Mouse (Mus musculus): ENCODE data around the gene Slc37a2. TPM values are rescaled to one million over a fixed set of nuclear protein-coding genes. Genes with fewer than 3 reads are reported as not detected.

The Slc37a2 gene
- total and polyA plus RNA-seq, 3 experiments = 8.9 to 14.5 (median 13.0) TPM

- Histone ChIP-seq H3K27ac (ENCODE audit: insufficient read depth, low read depth) (no peak overlapping the region), H3K4me3 (replicated peaks in 1 of 3; ENCODE audit: low read depth in 2 of 3, low read length in 2 of 3, poor library complexity in 1 of 3) (no peak overlapping the region), H3K4me2 (ENCODE audit: insufficient read depth, low read depth, poor library complexity, severe bottlenecking) (no peak overlapping the region), H3K27me3 (replicated peaks) (no peaks in the 10 kb centered on the region), H3K36me3 (replicated peaks in 1 of 2; ENCODE audit: control insufficient read depth in 1 of 2, insufficient read depth in 1 of 2, low read length in 1 of 2) (peaks cover 40 to 98% of the 10 kb centered on the region in 2 experiments), H3K9me3 (replicated peaks; ENCODE audit: low read length) (no peaks in the 10 kb centered on the region), H3K9ac (ENCODE audit: insufficient read depth, low read depth) (no peak overlapping the region), H3K4me1 (ENCODE audit: control insufficient read depth in 1 of 2, insufficient read depth in 2 of 2) (peaks cover 0 to 37% of the 10 kb centered on the region in 2 experiments; a peak in 2 of 4 replicates), H3K79me2 (replicated peaks; ENCODE audit: control insufficient read depth, extremely low read depth, insufficient read depth, poor library complexity, severe bottlenecking) (no peaks in the 10 kb centered on the region)
- dilution Hi-C loops (cut with MboI; ENCODE audit: extremely low pct_ligation_motif_present, extremely low pct_unique_long_range_greater_than_20kb, low sequenced_read_pairs) = no loop called here
- no peak for DNase-seq (ENCODE audit: extremely low read depth)
- no peak for TF ChIP-seq ZC3H11A (IDR thresholded peaks at IDR 0.05; ENCODE audit: low read depth, low read length)
- no peak for TF ChIP-seq MYC (IDR thresholded peaks at IDR 0.05; ENCODE audit: low read depth, low read length)
- TF ChIP-seq MEF2A (IDR thresholded peaks at IDR 0.05; ENCODE audit: borderline replicate concordance, low read depth, low read length) = no peak
- TF ChIP-seq KAT2A (IDR thresholded peaks at IDR 0.05; ENCODE audit: insufficient replicate concordance, low read length) = no peak
- TF ChIP-seq CTCF (conservative IDR thresholded peaks at IDR 0.05 in 1 of 2, IDR thresholded peaks at IDR 0.05 in 1 of 2; ENCODE audit: low read depth in 2 of 2, low read length in 2 of 2) = no peak
- no peak for TF ChIP-seq ELF1 (IDR thresholded peaks at IDR 0.05; ENCODE audit: low read depth, low read length)
- TF ChIP-seq CHD1 (IDR thresholded peaks at IDR 0.05; ENCODE audit: low read depth, low read length) = no peak
- TF ChIP-seq MAX (IDR thresholded peaks at IDR 0.05; ENCODE audit: low read length) = no peak
- TF ChIP-seq MAZ (IDR thresholded peaks at IDR 0.05; ENCODE audit: low read depth, low read length) = no peak
- TF ChIP-seq POLR2AphosphoS2 (IDR thresholded peaks at IDR 0.05; ENCODE audit: low read depth, low read length) = no peak
- no peak for TF ChIP-seq PAX5 (IDR thresholded peaks at IDR 0.05; ENCODE audit: low read length)
- TF ChIP-seq ZNF384 (IDR thresholded peaks at IDR 0.05; ENCODE audit: low read depth, low read length) = no peak
- TF ChIP-seq MXI1 (IDR thresholded peaks at IDR 0.05; ENCODE audit: low read depth, low read length) = no peak
- in situ Hi-C loops (cut with MboI; ENCODE audit: low pct_ligation_motif_present, low pct_unique_long_range_greater_than_20kb, low sequenced_read_pairs) = no loop called here
These were observed 23.0 kb downstream of the Slc37a2 start for GRCm38 (mm10) chr9:37232201-37233195.

GRCm38 (mm10) chr9:37230486-37231195 is 24.9 kb downstream of the Slc37a2 start:
- in situ Hi-C loops (cut with MboI; ENCODE audit: low pct_ligation_motif_present, low pct_unique_long_range_greater_than_20kb, low sequenced_read_pairs) = no loop called here
- TF ChIP-seq MAX (IDR thresholded peaks at IDR 0.05; ENCODE audit: low read length) = no peak
- Histone ChIP-seq H3K4me1 (ENCODE audit: control insufficient read depth in 1 of 2, insufficient read depth in 2 of 2) (peaks cover 0 to 19% of the 10 kb centered on the region in 2 experiments; a peak in 2 of 4 replicates), H3K36me3 (replicated peaks in 1 of 2; ENCODE audit: control insufficient read depth in 1 of 2, insufficient read depth in 1 of 2, low read length in 1 of 2) (peaks cover 27 to 80% of the 10 kb centered on the region in 2 experiments), H3K9me3 (replicated peaks; ENCODE audit: low read length) (no peaks in the 10 kb centered on the region), H3K27ac (ENCODE audit: insufficient read depth, low read depth) (no peak overlapping the region), H3K4me2 (ENCODE audit: insufficient read depth, low read depth, poor library complexity, severe bottlenecking) (no peak overlapping the region), H3K27me3 (replicated peaks) (no peaks in the 10 kb centered on the region), H3K9ac (ENCODE audit: insufficient read depth, low read depth) (no peak overlapping the region), H3K79me2 (replicated peaks; ENCODE audit: control insufficient read depth, extremely low read depth, insufficient read depth, poor library complexity, severe bottlenecking) (no peaks in the 10 kb centered on the region), H3K4me3 (replicated peaks in 1 of 3; ENCODE audit: low read depth in 2 of 3, low read length in 2 of 3, poor library complexity in 1 of 3) (no peak overlapping the region)
- no peak for DNase-seq (ENCODE audit: extremely low read depth)
- dilution Hi-C loops (cut with MboI; ENCODE audit: extremely low pct_ligation_motif_present, extremely low pct_unique_long_range_greater_than_20kb, low sequenced_read_pairs) = no loop called here

All from CH12.LX (cell line).